Mouse (Mus musculus): ENCODE results near the gene Olfr524. TPM values are rescaled to one million over a fixed set of nuclear protein-coding genes. Genes with fewer than 3 reads are reported as not detected.

Olfr524 gene
- not detected in 2 replicates for polyA plus RNA-seq (2014; fragmentation: Nextera tagmentation; extraction: Ambion mirVana)

- Histone ChIP-seq H3K36me3 (ENCODE audit: control insufficient read depth, insufficient read depth, low read length) (no peaks in the 10 kb centered on the region), H3K9ac (replicated peaks; ENCODE audit: low read length) (no peak within 1 kb of the TSS), H3K4me2 (ENCODE audit: low read length) (no peak within 1 kb of the TSS), H3K27ac (replicated peaks; ENCODE audit: low read depth, low read length) (no peak within 1 kb of the TSS), H3K27me3 (ENCODE audit: control insufficient read depth, insufficient read depth, low read length) (no peaks in the 10 kb centered on the region), H3K4me3 (replicated peaks; ENCODE audit: low read depth, low read length) (no peak within 1 kb of the TSS), H3K9me3 (ENCODE audit: control insufficient read depth, low read length) (no peaks in the 10 kb centered on the region), H3K4me1 (ENCODE audit: control insufficient read depth, insufficient read depth, low read length) (no peaks in the 10 kb centered on the region)
- ATAC-seq (ENCODE audit: low FRiP score, low TSS enrichment) (no peak), DNase-seq (no peak)
These were observed at the start of gene Olfr524 for GRCm38 (mm10) chr7:140205864-140206263. TSS of gene Olfr524 (minus strand) at chr7:140205964.

GRCm38 (mm10) chr7:140253780-140254299 lies 48.1 kb upstream of the Olfr524 start:
- Histone ChIP-seq H3K9me3 (ENCODE audit: control insufficient read depth, low read length) (no peaks in the 10 kb centered on the region), H3K4me1 (ENCODE audit: control insufficient read depth, insufficient read depth, low read length) (no peaks in the 10 kb centered on the region), H3K4me2 (ENCODE audit: low read length) (no peak overlapping the region), H3K27ac (replicated peaks; ENCODE audit: low read depth, low read length) (no peak overlapping the region), H3K9ac (replicated peaks; ENCODE audit: low read length) (no peak overlapping the region), H3K4me3 (replicated peaks; ENCODE audit: low read depth, low read length) (no peak overlapping the region), H3K36me3 (ENCODE audit: control insufficient read depth, insufficient read depth, low read length) (no peaks in the 10 kb centered on the region), H3K27me3 (ENCODE audit: control insufficient read depth, insufficient read depth, low read length) (no peaks in the 10 kb centered on the region)
- WGBS, result 86% methylated on average over 7 of the region's 7 CpGs
- no peak for DNase-seq
- no peak for ATAC-seq (ENCODE audit: low FRiP score, low TSS enrichment)

GRCm38 (mm10) chr7:140247216-140247615 lies 41.5 kb upstream of the Olfr524 start, which contains the start of gene 5830411N06Rik:
TSS of gene 5830411N06Rik (plus strand) at chr7:140247284.
- H3K4me2 ChIP-seq (ENCODE audit: low read length), result no peak within 1 kb of the TSS
- no peaks in the 10 kb centered on the region for H3K27me3 ChIP-seq (ENCODE audit: control insufficient read depth, insufficient read depth, low read length)
- no peak within 1 kb of the TSS for H3K9ac ChIP-seq (replicated peaks; ENCODE audit: low read length)
- ATAC-seq (ENCODE audit: low FRiP score, low TSS enrichment), result no peak
- H3K4me1 ChIP-seq (ENCODE audit: control insufficient read depth, insufficient read depth, low read length), result no peaks in the 10 kb centered on the region
- no peak within 1 kb of the TSS for H3K4me3 ChIP-seq (replicated peaks; ENCODE audit: low read depth, low read length)
- no peaks in the 10 kb centered on the region for H3K9me3 ChIP-seq (ENCODE audit: control insufficient read depth, low read length)
- DNase-seq, result no peak
- H3K27ac ChIP-seq (replicated peaks; ENCODE audit: low read depth, low read length), result no peak within 1 kb of the TSS
- 91% methylated on average over 4 of the region's 4 CpGs for WGBS
- no peaks in the 10 kb centered on the region for H3K36me3 ChIP-seq (ENCODE audit: control insufficient read depth, insufficient read depth, low read length)

GRCm38 (mm10) chr7:140233696-140234095 lies 27.9 kb upstream of the Olfr524 start:
- ATAC-seq (ENCODE audit: low FRiP score, low TSS enrichment), result no peak
- no peaks in the 10 kb centered on the region for H3K36me3 ChIP-seq (ENCODE audit: control insufficient read depth, insufficient read depth, low read length)
- H3K4me1 ChIP-seq (ENCODE audit: control insufficient read depth, insufficient read depth, low read length), result no peaks in the 10 kb centered on the region
- no peak overlapping the region for H3K4me3 ChIP-seq (replicated peaks; ENCODE audit: low read depth, low read length)
- H3K27ac ChIP-seq (replicated peaks; ENCODE audit: low read depth, low read length), result no peak overlapping the region
- H3K9me3 ChIP-seq (ENCODE audit: control insufficient read depth, low read length), result no peaks in the 10 kb centered on the region
- 91% methylated on average over 3 of the region's 3 CpGs for WGBS
- no peak for DNase-seq
- H3K9ac ChIP-seq (replicated peaks; ENCODE audit: low read length), result no peak overlapping the region
- H3K27me3 ChIP-seq (ENCODE audit: control insufficient read depth, insufficient read depth, low read length), result no peaks in the 10 kb centered on the region
- no peak overlapping the region for H3K4me2 ChIP-seq (ENCODE audit: low read length)

GRCm38 (mm10) chr7:140231026-140231425 lies 25.3 kb upstream of the Olfr524 start:
- ATAC-seq (ENCODE audit: low FRiP score, low TSS enrichment) (no peak), DNase-seq (no peak)
- Histone ChIP-seq H3K36me3 (ENCODE audit: control insufficient read depth, insufficient read depth, low read length) (no peaks in the 10 kb centered on the region), H3K4me1 (ENCODE audit: control insufficient read depth, insufficient read depth, low read length) (no peaks in the 10 kb centered on the region), H3K4me2 (ENCODE audit: low read length) (no peak overlapping the region), H3K27ac (replicated peaks; ENCODE audit: low read depth, low read length) (no peak overlapping the region), H3K9ac (replicated peaks; ENCODE audit: low read length) (no peak overlapping the region), H3K4me3 (replicated peaks; ENCODE audit: low read depth, low read length) (no peak overlapping the region), H3K9me3 (ENCODE audit: control insufficient read depth, low read length) (no peaks in the 10 kb centered on the region), H3K27me3 (ENCODE audit: control insufficient read depth, insufficient read depth, low read length) (no peaks in the 10 kb centered on the region)
- WGBS, result 54% methylated on average over 2 of the region's 2 CpGs

- Histone ChIP-seq H3K9me3 (ENCODE audit: control insufficient read depth, low read length) (no peaks in the 10 kb centered on the region), H3K4me2 (ENCODE audit: low read length) (no peak overlapping the region), H3K4me3 (replicated peaks; ENCODE audit: low read depth, low read length) (no peak overlapping the region), H3K36me3 (ENCODE audit: control insufficient read depth, insufficient read depth, low read length) (no peaks in the 10 kb centered on the region), H3K27me3 (ENCODE audit: control insufficient read depth, insufficient read depth, low read length) (no peaks in the 10 kb centered on the region), H3K4me1 (ENCODE audit: control insufficient read depth, insufficient read depth, low read length) (no peaks in the 10 kb centered on the region), H3K9ac (replicated peaks; ENCODE audit: low read length) (no peak overlapping the region), H3K27ac (replicated peaks; ENCODE audit: low read depth, low read length) (no peak overlapping the region)
- ATAC-seq (ENCODE audit: low FRiP score, low TSS enrichment) (no peak), DNase-seq (no peak)
- 87% methylated on average over 13 of the region's 13 CpGs for WGBS
These were observed 22.7 kb upstream of the Olfr524 start for GRCm38 (mm10) chr7:140228476-140228875.

GRCm38 (mm10) chr7:140224209-140224608 lies 18.4 kb upstream of the Olfr524 start:
- ATAC-seq (ENCODE audit: low FRiP score, low TSS enrichment) (no peak), DNase-seq (no peak)
- Histone ChIP-seq H3K36me3 (ENCODE audit: control insufficient read depth, insufficient read depth, low read length) (no peaks in the 10 kb centered on the region), H3K4me1 (ENCODE audit: control insufficient read depth, insufficient read depth, low read length) (no peaks in the 10 kb centered on the region), H3K9me3 (ENCODE audit: control insufficient read depth, low read length) (no peaks in the 10 kb centered on the region), H3K9ac (replicated peaks; ENCODE audit: low read length) (no peak overlapping the region), H3K4me3 (replicated peaks; ENCODE audit: low read depth, low read length) (no peak overlapping the region), H3K27ac (replicated peaks; ENCODE audit: low read depth, low read length) (no peak overlapping the region), H3K27me3 (ENCODE audit: control insufficient read depth, insufficient read depth, low read length) (no peaks in the 10 kb centered on the region), H3K4me2 (ENCODE audit: low read length) (no peak overlapping the region)
- 89% methylated on average over 13 of the region's 13 CpGs for WGBS

GRCm38 (mm10) chr7:140220375-140220774 lies 14.6 kb upstream of the Olfr524 start:
- ATAC-seq (ENCODE audit: low FRiP score, low TSS enrichment) (no peak), DNase-seq (no peak)
- Histone ChIP-seq H3K36me3 (ENCODE audit: control insufficient read depth, insufficient read depth, low read length) (no peaks in the 10 kb centered on the region), H3K4me2 (ENCODE audit: low read length) (no peak overlapping the region), H3K27me3 (ENCODE audit: control insufficient read depth, insufficient read depth, low read length) (no peaks in the 10 kb centered on the region), H3K4me3 (replicated peaks; ENCODE audit: low read depth, low read length) (no peak overlapping the region), H3K27ac (replicated peaks; ENCODE audit: low read depth, low read length) (no peak overlapping the region), H3K4me1 (ENCODE audit: control insufficient read depth, insufficient read depth, low read length) (no peaks in the 10 kb centered on the region), H3K9ac (replicated peaks; ENCODE audit: low read length) (no peak overlapping the region), H3K9me3 (ENCODE audit: control insufficient read depth, low read length) (no peaks in the 10 kb centered on the region)
- WGBS, result 87% methylated on average over 4 of the region's 4 CpGs

GRCm38 (mm10) chr7:140219268-140219667 lies 13.5 kb upstream of the Olfr524 start:
- H3K36me3 ChIP-seq (ENCODE audit: control insufficient read depth, insufficient read depth, low read length), result no peaks in the 10 kb centered on the region
- H3K27ac ChIP-seq (replicated peaks; ENCODE audit: low read depth, low read length), result no peak overlapping the region
- DNase-seq, result no peak
- 20% methylated on average over 1 of the region's 1 CpGs for WGBS
- H3K27me3 ChIP-seq (ENCODE audit: control insufficient read depth, insufficient read depth, low read length), result no peaks in the 10 kb centered on the region
- H3K9me3 ChIP-seq (ENCODE audit: control insufficient read depth, low read length), result no peaks in the 10 kb centered on the region
- ATAC-seq (ENCODE audit: low FRiP score, low TSS enrichment), result no peak
- no peak overlapping the region for H3K9ac ChIP-seq (replicated peaks; ENCODE audit: low read length)
- no peak overlapping the region for H3K4me2 ChIP-seq (ENCODE audit: low read length)
- no peaks in the 10 kb centered on the region for H3K4me1 ChIP-seq (ENCODE audit: control insufficient read depth, insufficient read depth, low read length)
- no peak overlapping the region for H3K4me3 ChIP-seq (replicated peaks; ENCODE audit: low read depth, low read length)
